Mouse (Mus musculus): Measurements from ENCODE around the gene Cd59b. TPM values are rescaled to one million over a fixed set of nuclear protein-coding genes. Genes with fewer than 3 reads are reported as not detected.

Gene Cd59b
- polyA plus RNA-seq, 1 experiment from 2014 or later, result 11.6 TPM

GRCm38 (mm10) chr2:104133042-104133810 lies 63.6 kb downstream of the Cd59b start:
- TF ChIP-seq CTCF (IDR thresholded peaks at IDR 0.05; ENCODE audit: low read depth), result no peak
- Histone ChIP-seq H3K9me3 (replicated peaks; ENCODE audit: low read length) (no peaks in the 10 kb centered on the region), H3K27me3 (ENCODE audit: insufficient read depth, low read length) (no peaks in the 10 kb centered on the region), H3K36me3 (ENCODE audit: insufficient read depth, low read length) (no peaks in the 10 kb centered on the region), H3K27ac (no peak overlapping the region), H3K4me3 (replicated peaks; ENCODE audit: low read depth, low read length) (no peak overlapping the region), H3K9ac (ENCODE audit: low read depth, low read length) (no peak overlapping the region), H3K4me2 (ENCODE audit: low read length) (no peak overlapping the region), H3K4me1 (replicated peaks; ENCODE audit: insufficient read depth, low read length) (no peaks in the 10 kb centered on the region)
- DNase-seq (ENCODE audit: low spot score) (no peak), ATAC-seq (replicated peaks; ENCODE audit: low FRiP score, low read depth) (no peak)
- WGBS, result 26% methylated on average over 12 of the region's 12 CpGs

- no peak for ATAC-seq (replicated peaks; ENCODE audit: low FRiP score, low read depth)
- 44% methylated on average over 8 of the region's 8 CpGs for WGBS
- TF ChIP-seq CTCF (IDR thresholded peaks at IDR 0.05; ENCODE audit: low read depth), result peak; percentile 98
Measured at GRCm38 (mm10) chr2:104134150-104135056, 64.8 kb downstream of the Cd59b start.

GRCm38 (mm10) chr2:104135920-104136319 lies 66.3 kb downstream of the Cd59b start:
- Histone ChIP-seq H3K27ac (no peak overlapping the region), H3K27me3 (ENCODE audit: insufficient read depth, low read length) (no peaks in the 10 kb centered on the region), H3K4me1 (replicated peaks; ENCODE audit: insufficient read depth, low read length) (no peaks in the 10 kb centered on the region), H3K4me3 (replicated peaks; ENCODE audit: low read depth, low read length) (no peak overlapping the region), H3K9ac (ENCODE audit: low read depth, low read length) (no peak overlapping the region), H3K36me3 (ENCODE audit: insufficient read depth, low read length) (no peaks in the 10 kb centered on the region), H3K9me3 (replicated peaks; ENCODE audit: low read length) (no peaks in the 10 kb centered on the region), H3K4me2 (ENCODE audit: low read length) (no peak overlapping the region)
- ATAC-seq (replicated peaks; ENCODE audit: low FRiP score, low read depth) (no peak), DNase-seq (ENCODE audit: low spot score) (no peak)
- WGBS, result 47% methylated on average over 2 of the region's 2 CpGs
- TF ChIP-seq CTCF (IDR thresholded peaks at IDR 0.05; ENCODE audit: low read depth), result no peak

More at GRCm38 (mm10) chr2:104134150-104135056, 64.8 kb downstream of the Cd59b start:
- Histone ChIP-seq H3K4me3 (replicated peaks; ENCODE audit: low read depth, low read length) (no peak overlapping the region), H3K36me3 (ENCODE audit: insufficient read depth, low read length) (no peaks in the 10 kb centered on the region), H3K27ac (no peak overlapping the region), H3K9me3 (replicated peaks; ENCODE audit: low read length) (no peaks in the 10 kb centered on the region), H3K4me1 (replicated peaks; ENCODE audit: insufficient read depth, low read length) (no peaks in the 10 kb centered on the region), H3K4me2 (ENCODE audit: low read length) (no peak overlapping the region), H3K9ac (ENCODE audit: low read depth, low read length) (no peak overlapping the region), H3K27me3 (ENCODE audit: insufficient read depth, low read length) (no peaks in the 10 kb centered on the region)
- peak; percentile 88 for DNase-seq (ENCODE audit: low spot score)

Other genes with a start within 250 kb of the Cd59b start
- gene Lmo2, start 111.9 kb upstream of the Cd59b start, polyA plus RNA-seq (2015; fragmentation: Nextera tagmentation; extraction: Ambion mirVana), result 34.1 and 43.7 TPM in 2 replicates
- 49.0 and 51.5 TPM in 2 replicates for gene Fbxo3, start 42.1 kb upstream of the Cd59b start, polyA plus RNA-seq (2015; fragmentation: Nextera tagmentation; extraction: Ambion mirVana)
- 1.3 and 1.4 TPM in 2 replicates for gene 4931422A03Rik, start 41.5 kb upstream of the Cd59b start, polyA plus RNA-seq (2015; fragmentation: Nextera tagmentation; extraction: Ambion mirVana)
- gene Gm10912, start 4.0 kb upstream of the Cd59b start, polyA plus RNA-seq (2015; fragmentation: Nextera tagmentation; extraction: Ambion mirVana), result not detected in 2 replicates
- gene Gm10799, start 1.3 kb upstream of the Cd59b start, polyA plus RNA-seq (2015; fragmentation: Nextera tagmentation; extraction: Ambion mirVana), result not detected in 2 replicates
- gene Cd59a, start 26.0 kb downstream of the Cd59b start, polyA plus RNA-seq (2015; fragmentation: Nextera tagmentation; extraction: Ambion mirVana), result 67.0 and 70.8 TPM in 2 replicates
- 0.17 and 0.29 TPM in 2 replicates for gene A930018P22Rik, start 52.9 kb downstream of the Cd59b start, polyA plus RNA-seq (2015; fragmentation: Nextera tagmentation; extraction: Ambion mirVana)

All from kidney, postnatal 0 days (tissue).